Mouse (Mus musculus): ENCODE data around the gene Sec63. TPM values are rescaled to one million over a fixed set of nuclear protein-coding genes. Genes with fewer than 3 reads are reported as not detected.

The Sec63 gene
- polyA plus RNA-seq, 1 experiment, result 35.1 TPM

GRCm38 (mm10) chr10:42832677-42833076, 71.4 kb downstream of the Sec63 start:
- H3K27me3 ChIP-seq (ENCODE audit: control insufficient read depth, insufficient read depth, low read length, poor library complexity, severe bottlenecking), result no peaks in the 10 kb centered on the region
- H3K4me1 ChIP-seq (ENCODE audit: control insufficient read depth, insufficient read depth, low read length), result no peaks in the 10 kb centered on the region
- no peaks in the 10 kb centered on the region for H3K9me3 ChIP-seq (replicated peaks; ENCODE audit: control insufficient read depth, insufficient read depth, low read length, poor library complexity, severe bottlenecking)
- no peak overlapping the region for H3K4me3 ChIP-seq (ENCODE audit: low read depth, low read length)
- TF ChIP-seq POLR2A (IDR thresholded peaks at IDR 0.05; ENCODE audit: insufficient read depth, low read length), result no peak
- TF ChIP-seq EP300 (IDR thresholded peaks at IDR 0.05; ENCODE audit: insufficient read depth, low read depth, low read length), result no peak
- TF ChIP-seq CTCF (IDR thresholded peaks at IDR 0.05; ENCODE audit: low read depth, low read length), result peak; percentile 7
- H3K9ac ChIP-seq (ENCODE audit: low read depth, poor library complexity, severe bottlenecking), result no peak overlapping the region
- no peak overlapping the region for H3K27ac ChIP-seq (ENCODE audit: insufficient read depth, low read length)
- H3K36me3 ChIP-seq (ENCODE audit: control insufficient read depth, insufficient read depth, low read length, poor library complexity, severe bottlenecking), result peaks cover 2% of the 10 kb centered on the region

GRCm38 (mm10) chr10:42833871-42834727, 72.8 kb downstream of the Sec63 start:
- Histone ChIP-seq H3K27me3 (ENCODE audit: control insufficient read depth, insufficient read depth, low read length, poor library complexity, severe bottlenecking) (no peaks in the 10 kb centered on the region), H3K4me3 (ENCODE audit: low read depth, low read length) (no peak overlapping the region), H3K4me1 (ENCODE audit: control insufficient read depth, insufficient read depth, low read length) (no peaks in the 10 kb centered on the region), H3K9ac (ENCODE audit: low read depth, poor library complexity, severe bottlenecking) (no peak overlapping the region), H3K27ac (ENCODE audit: insufficient read depth, low read length) (no peak overlapping the region), H3K9me3 (replicated peaks; ENCODE audit: control insufficient read depth, insufficient read depth, low read length, poor library complexity, severe bottlenecking) (no peaks in the 10 kb centered on the region), H3K36me3 (ENCODE audit: control insufficient read depth, insufficient read depth, low read length, poor library complexity, severe bottlenecking) (no peaks in the 10 kb centered on the region; the same call in 1 of the 2 replicates)
- TF ChIP-seq CTCF (IDR thresholded peaks at IDR 0.05; ENCODE audit: low read depth, low read length) (no peak), POLR2A (IDR thresholded peaks at IDR 0.05; ENCODE audit: insufficient read depth, low read length) (no peak)

- Histone ChIP-seq H3K36me3 (ENCODE audit: control insufficient read depth, insufficient read depth, low read length, poor library complexity, severe bottlenecking) (no peaks in the 10 kb centered on the region), H3K9ac (ENCODE audit: low read depth, poor library complexity, severe bottlenecking) (no peak overlapping the region), H3K27ac (ENCODE audit: insufficient read depth, low read length) (no peak overlapping the region), H3K4me1 (ENCODE audit: control insufficient read depth, insufficient read depth, low read length) (no peaks in the 10 kb centered on the region), H3K27me3 (ENCODE audit: control insufficient read depth, insufficient read depth, low read length, poor library complexity, severe bottlenecking) (no peaks in the 10 kb centered on the region), H3K4me3 (ENCODE audit: low read depth, low read length) (no peak overlapping the region), H3K9me3 (replicated peaks; ENCODE audit: control insufficient read depth, insufficient read depth, low read length, poor library complexity, severe bottlenecking) (no peaks in the 10 kb centered on the region)
- TF ChIP-seq CTCF (IDR thresholded peaks at IDR 0.05; ENCODE audit: low read depth, low read length) (no peak), EP300 (IDR thresholded peaks at IDR 0.05; ENCODE audit: insufficient read depth, low read depth, low read length) (no peak), POLR2A (IDR thresholded peaks at IDR 0.05; ENCODE audit: insufficient read depth, low read length) (no peak)
Measured at GRCm38 (mm10) chr10:42838106-42838505, 76.8 kb downstream of the Sec63 start.

- Histone ChIP-seq H3K9ac (ENCODE audit: low read depth, poor library complexity, severe bottlenecking) (no peak overlapping the region), H3K27ac (ENCODE audit: insufficient read depth, low read length) (no peak overlapping the region), H3K36me3 (ENCODE audit: control insufficient read depth, insufficient read depth, low read length, poor library complexity, severe bottlenecking) (no peaks in the 10 kb centered on the region), H3K4me3 (ENCODE audit: low read depth, low read length) (no peak overlapping the region), H3K9me3 (replicated peaks; ENCODE audit: control insufficient read depth, insufficient read depth, low read length, poor library complexity, severe bottlenecking) (no peaks in the 10 kb centered on the region), H3K27me3 (ENCODE audit: control insufficient read depth, insufficient read depth, low read length, poor library complexity, severe bottlenecking) (no peaks in the 10 kb centered on the region), H3K4me1 (ENCODE audit: control insufficient read depth, insufficient read depth, low read length) (no peaks in the 10 kb centered on the region)
- no peak for TF ChIP-seq EP300 (IDR thresholded peaks at IDR 0.05; ENCODE audit: insufficient read depth, low read depth, low read length)
- no peak for TF ChIP-seq CTCF (IDR thresholded peaks at IDR 0.05; ENCODE audit: low read depth, low read length)
- TF ChIP-seq POLR2A (IDR thresholded peaks at IDR 0.05; ENCODE audit: insufficient read depth, low read length), result no peak
Measured at GRCm38 (mm10) chr10:42838736-42839135, 77.4 kb downstream of the Sec63 start.

- no peak overlapping the region for H3K4me3 ChIP-seq (ENCODE audit: low read depth, low read length)
- no peaks in the 10 kb centered on the region for H3K27me3 ChIP-seq (ENCODE audit: control insufficient read depth, insufficient read depth, low read length, poor library complexity, severe bottlenecking)
- no peak overlapping the region for H3K27ac ChIP-seq (ENCODE audit: insufficient read depth, low read length)
- no peaks in the 10 kb centered on the region for H3K9me3 ChIP-seq (replicated peaks; ENCODE audit: control insufficient read depth, insufficient read depth, low read length, poor library complexity, severe bottlenecking)
- H3K9ac ChIP-seq (ENCODE audit: low read depth, poor library complexity, severe bottlenecking), result no peak overlapping the region
- TF ChIP-seq EP300 (IDR thresholded peaks at IDR 0.05; ENCODE audit: insufficient read depth, low read depth, low read length), result no peak
- no peak for TF ChIP-seq POLR2A (IDR thresholded peaks at IDR 0.05; ENCODE audit: insufficient read depth, low read length)
- no peak for TF ChIP-seq CTCF (IDR thresholded peaks at IDR 0.05; ENCODE audit: low read depth, low read length)
- H3K36me3 ChIP-seq (ENCODE audit: control insufficient read depth, insufficient read depth, low read length, poor library complexity, severe bottlenecking), result no peaks in the 10 kb centered on the region
- no peaks in the 10 kb centered on the region for H3K4me1 ChIP-seq (ENCODE audit: control insufficient read depth, insufficient read depth, low read length)
Measured at GRCm38 (mm10) chr10:42840036-42840435, 78.7 kb downstream of the Sec63 start.

- no peak overlapping the region for H3K27ac ChIP-seq (ENCODE audit: insufficient read depth, low read length)
- TF ChIP-seq CTCF (IDR thresholded peaks at IDR 0.05; ENCODE audit: low read depth, low read length) (peak; percentile 80), EP300 (IDR thresholded peaks at IDR 0.05; ENCODE audit: insufficient read depth, low read depth, low read length) (no peak)
- no peaks in the 10 kb centered on the region for H3K27me3 ChIP-seq (ENCODE audit: control insufficient read depth, insufficient read depth, low read length, poor library complexity, severe bottlenecking)
- peaks cover 6% of the 10 kb centered on the region; the same call in 1 of the 2 replicates for H3K9me3 ChIP-seq (replicated peaks; ENCODE audit: control insufficient read depth, insufficient read depth, low read length, poor library complexity, severe bottlenecking)
- no peak overlapping the region for H3K9ac ChIP-seq (ENCODE audit: low read depth, poor library complexity, severe bottlenecking)
- no peak overlapping the region for H3K4me3 ChIP-seq (ENCODE audit: low read depth, low read length)
- H3K36me3 ChIP-seq (ENCODE audit: control insufficient read depth, insufficient read depth, low read length, poor library complexity, severe bottlenecking), result no peaks in the 10 kb centered on the region
- no peaks in the 10 kb centered on the region for H3K4me1 ChIP-seq (ENCODE audit: control insufficient read depth, insufficient read depth, low read length)
Measured at GRCm38 (mm10) chr10:42841531-42842195, 80.4 kb downstream of the Sec63 start.

Measured in ES-Bruce4 (cell line).